Comparison of ENCODE assay signal across 8 mouse cellular contexts in the genomic region with DNA sequence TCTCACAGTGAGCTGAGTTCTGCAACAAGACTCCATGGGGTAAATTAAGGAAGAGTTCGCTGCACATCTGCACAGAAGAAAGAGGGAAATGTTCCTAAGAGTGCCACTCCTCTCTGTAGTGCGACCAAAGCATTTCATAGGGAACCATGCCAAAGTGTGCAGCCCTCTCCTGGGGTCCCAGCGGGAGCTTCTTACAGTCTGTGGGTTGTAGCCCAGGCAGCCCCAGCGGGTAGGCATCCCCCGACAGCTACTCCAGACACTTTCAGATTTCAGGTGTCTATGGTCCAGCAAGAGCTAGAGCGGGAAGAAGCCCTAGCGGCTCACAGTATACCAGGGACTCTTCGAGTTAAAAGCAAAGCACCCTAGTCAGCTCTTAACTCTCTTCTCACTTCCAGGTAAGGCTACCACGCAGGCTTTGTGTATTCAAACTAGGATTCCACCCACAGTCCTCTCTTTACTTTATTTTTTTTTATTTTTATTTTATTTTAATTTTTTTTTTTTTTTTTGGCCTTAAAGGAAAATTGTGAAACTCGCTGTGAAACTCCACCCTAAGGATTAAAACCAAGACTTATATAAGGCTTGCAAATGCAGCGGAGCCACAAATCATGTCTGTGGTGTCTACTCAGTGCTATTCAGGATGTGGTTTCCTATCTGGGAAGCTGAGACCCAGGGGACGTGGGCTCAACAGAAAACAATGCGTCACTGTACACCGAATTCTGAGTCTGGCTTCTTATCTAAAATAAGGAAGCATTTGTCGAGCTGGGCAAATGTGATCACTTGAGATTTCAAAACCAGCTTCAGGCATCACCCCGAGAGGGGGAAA.
DNase-seq lines count a peak whose midpoint lies in the region; ATAC-seq lines count a peak whose summit lies in the region.

No protein-coding gene starts in this region.

- no peak for ATAC-seq in embryonic facial prominence, embryonic 13.5 days (ENCODE audit: insufficient number of reproducible peaks, insufficient read depth, low FRiP score, low TSS enrichment, low read depth)
- ATAC-seq in limb, embryonic 15.5 days (ENCODE audit: insufficient number of reproducible peaks, low FRiP score, low TSS enrichment, low read depth) = no peak

- no peaks in the 10 kb centered on the region for H3K36me3 ChIP-seq in embryonic facial prominence, embryonic 13.5 days
- H3K36me3 ChIP-seq in limb, embryonic 15.5 days = no peaks in the 10 kb centered on the region

- intact Hi-C loops in left cerebral cortex, postnatal 14 days (cut with DNase I) = no loop called here

- WGBS in embryonic facial prominence, embryonic 13.5 days = 32% methylated on average over 16 of the region's 16 CpGs
- WGBS in limb, embryonic 15.5 days = 59% methylated on average over 16 of the region's 16 CpGs

- H3K4me3 ChIP-seq in embryonic facial prominence, embryonic 13.5 days = no peak overlapping the region
- H3K4me3 ChIP-seq in limb, embryonic 15.5 days = no peak overlapping the region

- no peak overlapping the region; the same call in 1 of the 2 replicates for H3K9ac ChIP-seq in embryonic facial prominence, embryonic 13.5 days
- no peak overlapping the region for H3K9ac ChIP-seq in limb, embryonic 15.5 days

- peak overlapping the region; percentile 84 for H3K27ac ChIP-seq in embryonic facial prominence, embryonic 13.5 days
- peak overlapping the region; percentile 2 for H3K27ac ChIP-seq in limb, embryonic 15.5 days

- DNase-seq in left cerebral cortex, postnatal 14 days (ENCODE audit: low spot score in 2 of 2) = peak; percentile 35 to 45
- no peak for DNase-seq in left cerebral cortex, adult 11 months (ENCODE audit: low spot score)
- peak; percentile 92 for DNase-seq in NIH3T3 (ENCODE audit: low read depth)
- DNase-seq in ovary, postnatal 14 days (ENCODE audit: low spot score) = no peak
- no peak for DNase-seq in thymus, postnatal 14 days
- no peak for DNase-seq in ovary, adult 18-20 months (ENCODE audit: low spot score)

- peaks cover 50% of the 10 kb centered on the region for H3K4me1 ChIP-seq in embryonic facial prominence, embryonic 13.5 days
- H3K4me1 ChIP-seq in limb, embryonic 15.5 days = peaks cover 47% of the 10 kb centered on the region

- no peaks in the 10 kb centered on the region for H3K27me3 ChIP-seq in embryonic facial prominence, embryonic 13.5 days
- no peaks in the 10 kb centered on the region for H3K27me3 ChIP-seq in limb, embryonic 15.5 days

- peak overlapping the region; percentile 39 for H3K4me2 ChIP-seq in embryonic facial prominence, embryonic 13.5 days
- H3K4me2 ChIP-seq in limb, embryonic 15.5 days = no peak overlapping the region

- no peaks in the 10 kb centered on the region for H3K9me3 ChIP-seq in embryonic facial prominence, embryonic 13.5 days
- no peaks in the 10 kb centered on the region for H3K9me3 ChIP-seq in limb, embryonic 15.5 days

Comparison
In these comparisons a context has a peak if more than half of its experiments do, and no peak if none do; other contexts are left out.
1. DNase-seq: peak in left cerebral cortex, postnatal 14 days (2 of 2) and NIH3T3 (single experiment); none in left cerebral cortex, adult 11 months (single experiment), ovary, postnatal 14 days (single experiment), thymus, postnatal 14 days (single experiment) and ovary, adult 18-20 months (single experiment).